Mouse (Mus musculus) bone marrow, adult 2 months (tissue): Measurements from ENCODE around the gene Sec23b.

Experiments
- CTCF ChIP-seq: fragments of 200-500 bp; IDR thresholded peaks from 2 replicates; pipeline ENCODE4 v1.5.1; 2011; ENCODE audit warnings: low read length, control low read depth; ENCODE audit not compliant: control insufficient read depth, insufficient read depth
- POLR2A ChIP-seq: fragments of 200-500 bp; IDR thresholded peaks from 2 replicates; pipeline ENCODE4 v1.6.1; 2011; ENCODE audit warnings: low read depth, mild to moderate bottlenecking, control low read depth, low read length, borderline replicate concordance; ENCODE audit not compliant: control insufficient read depth

DNA sequence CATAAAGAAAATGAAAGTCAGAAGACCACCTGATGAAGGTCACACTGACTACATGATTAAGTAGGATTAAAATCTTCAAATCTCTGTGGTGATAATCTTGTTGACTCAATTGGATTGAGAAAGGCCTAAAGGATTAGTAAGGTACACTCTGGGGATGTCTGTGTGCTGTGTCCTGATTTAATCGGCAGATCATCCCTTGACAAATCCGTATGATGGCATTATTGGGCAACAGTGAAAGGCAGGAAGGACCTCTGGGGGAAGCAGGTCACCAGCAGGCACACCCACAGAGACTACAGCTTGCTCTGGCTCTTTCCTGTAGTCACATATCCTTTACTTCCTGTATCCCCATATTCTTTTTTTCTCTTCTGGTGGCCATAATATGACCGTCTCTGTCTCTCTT is 36.3 kb upstream of the Sec23b start:
- TF ChIP-seq CTCF (no peak), POLR2A (no peak)
